Mouse (Mus musculus) testis, adult 2 months (tissue): Measurements from ENCODE around the gene Cks2.

ENCODE experiments used
- CTCF ChIP-seq: fragments of 200-500 bp; IDR thresholded peaks from 2 replicates; pipeline ENCODE4 v1.5.1; 2012; ENCODE audit warnings: low read depth, mild to moderate bottlenecking, inconsistent platforms, low read length, moderate library complexity; ENCODE audit not compliant: control insufficient read depth, insufficient read depth, insufficient replicate concordance
- POLR2A ChIP-seq: fragments of 200-500 bp; IDR thresholded peaks from 2 replicates; pipeline ENCODE4 v1.6.1; 2012; ENCODE audit warnings: low read depth, mild to moderate bottlenecking, inconsistent platforms, low read length, moderate library complexity; ENCODE audit not compliant: control insufficient read depth

DNA sequence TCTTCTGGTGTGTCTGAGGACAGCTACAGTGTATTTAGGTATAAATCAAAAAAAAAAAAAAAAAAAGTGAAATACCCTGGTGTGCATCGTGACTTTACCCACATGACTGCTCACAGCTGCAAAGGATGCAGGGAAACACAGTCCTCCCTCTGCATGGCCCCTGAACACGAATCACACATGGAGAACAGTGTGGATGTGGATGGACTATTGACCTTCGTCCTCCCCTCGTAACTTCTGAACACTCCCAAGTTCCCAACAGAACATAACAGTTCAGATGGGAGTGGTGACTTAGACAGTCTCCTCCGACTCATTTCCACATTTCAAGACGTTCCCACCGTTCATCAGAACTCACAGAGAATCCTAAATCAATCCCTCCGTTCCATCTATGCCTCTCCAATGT is 42.3 kb upstream of the Cks2 start:
- TF ChIP-seq CTCF (no peak), POLR2A (no peak)
